Mouse (Mus musculus) right cerebral cortex, postnatal 4 days (tissue): ENCODE measurements around the gene Prelid1.

Source experiments
- DNase-seq: peaks from one replicate; pipeline ENCODE4 v3.0.0-alpha.2; 2022

The Prelid1 gene

DNA sequence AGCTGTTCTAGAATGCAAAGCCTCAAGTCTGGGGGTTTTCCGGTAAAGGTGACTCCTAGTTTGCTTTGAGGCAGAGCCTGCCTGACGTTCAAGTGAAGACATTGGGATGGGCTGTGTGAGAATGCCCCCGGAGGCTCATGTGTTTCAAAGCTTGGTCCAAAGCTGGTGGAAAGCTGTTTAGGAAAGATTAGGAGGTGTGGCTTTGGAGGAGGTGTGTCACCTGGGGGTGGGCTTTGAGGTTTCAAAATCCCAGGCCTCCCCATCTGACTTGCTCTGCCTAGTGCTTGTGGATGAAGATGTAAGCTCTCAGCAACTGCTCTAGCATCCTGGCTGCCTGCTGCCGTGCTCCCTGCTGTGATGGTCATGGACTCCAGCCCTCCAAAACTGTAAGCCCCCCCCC lies 15.4 kb downstream of the Prelid1 start:
- no peak for DNase-seq

DNA sequence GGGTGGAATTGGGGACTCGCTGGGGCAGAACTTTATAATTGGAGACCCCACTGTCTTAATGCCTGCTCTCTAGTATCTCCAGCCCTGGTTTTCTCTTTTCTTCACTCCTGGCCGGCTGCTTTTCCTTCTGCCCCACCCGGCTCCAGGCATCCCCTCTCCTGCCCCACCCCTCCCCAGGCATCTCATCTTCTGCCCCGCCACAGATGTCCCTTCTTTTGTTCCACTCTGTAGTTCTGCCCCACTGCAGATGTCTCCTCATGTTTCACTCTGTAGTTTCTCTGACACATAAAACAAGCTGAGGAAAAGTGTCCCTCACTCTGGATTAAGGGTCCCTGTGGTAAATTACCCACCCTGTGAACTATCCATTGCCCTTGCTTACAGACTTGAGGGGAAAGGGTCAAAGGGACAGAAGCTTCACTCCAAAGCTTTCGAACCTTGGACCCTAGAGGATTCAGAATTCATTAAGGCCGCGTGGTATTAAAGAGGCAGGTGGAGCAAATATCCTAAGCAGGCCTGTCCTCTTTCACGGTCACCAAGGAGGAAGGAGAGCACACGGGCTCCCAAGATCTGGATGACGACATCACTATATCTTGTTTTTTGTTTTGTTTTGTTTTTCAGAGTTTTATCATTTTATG lies 17.2 kb downstream of the Prelid1 start:
- no peak for DNase-seq

- no peak for DNase-seq
These were observed 18.1 kb downstream of the Prelid1 start for GRCm38 (mm10) chr13:55338131-55339054.

DNA sequence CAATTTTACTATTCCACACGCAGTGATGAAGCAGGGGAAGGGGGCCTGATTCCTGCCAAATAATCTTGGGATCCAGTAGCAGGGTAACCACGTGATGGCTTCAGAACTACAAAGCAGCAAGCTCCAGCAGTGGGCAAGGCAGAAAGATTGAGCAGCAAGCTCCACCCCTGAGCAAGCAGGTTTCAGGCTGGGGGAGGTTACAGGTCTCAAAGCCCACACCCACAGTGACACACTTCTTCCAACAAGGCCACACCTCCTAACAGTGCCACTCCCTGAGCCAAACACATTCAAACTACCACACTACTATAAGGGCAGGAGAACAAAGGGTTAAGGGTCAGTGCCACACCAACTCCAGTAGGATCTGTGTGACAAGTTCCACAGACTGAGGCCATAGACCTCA lies 19.0 kb downstream of the Prelid1 start:
- DNase-seq: no peak

- DNase-seq: no peak
These were observed 22.2 kb downstream of the Prelid1 start for GRCm38 (mm10) chr13:55342469-55342868.

DNA sequence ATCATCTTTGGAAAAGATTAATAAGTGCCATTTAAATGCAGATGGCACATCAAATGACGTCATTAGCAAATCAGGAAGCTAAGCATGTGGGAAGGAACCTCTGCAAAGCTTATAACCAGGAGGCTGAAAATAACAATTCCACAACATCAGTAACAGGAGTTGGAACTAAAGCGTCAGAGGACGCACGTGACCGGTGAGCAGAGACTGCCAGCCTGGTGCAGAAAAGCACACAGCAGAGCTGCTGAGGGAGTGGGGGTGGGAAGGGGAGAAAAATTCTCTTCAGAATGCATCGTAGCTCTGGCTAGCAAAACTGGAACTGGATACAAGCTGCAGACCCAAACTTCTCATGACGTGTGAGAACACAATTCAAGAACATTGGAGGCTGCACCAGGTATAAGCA lies 24.0 kb downstream of the Prelid1 start:
- no peak for DNase-seq

DNA sequence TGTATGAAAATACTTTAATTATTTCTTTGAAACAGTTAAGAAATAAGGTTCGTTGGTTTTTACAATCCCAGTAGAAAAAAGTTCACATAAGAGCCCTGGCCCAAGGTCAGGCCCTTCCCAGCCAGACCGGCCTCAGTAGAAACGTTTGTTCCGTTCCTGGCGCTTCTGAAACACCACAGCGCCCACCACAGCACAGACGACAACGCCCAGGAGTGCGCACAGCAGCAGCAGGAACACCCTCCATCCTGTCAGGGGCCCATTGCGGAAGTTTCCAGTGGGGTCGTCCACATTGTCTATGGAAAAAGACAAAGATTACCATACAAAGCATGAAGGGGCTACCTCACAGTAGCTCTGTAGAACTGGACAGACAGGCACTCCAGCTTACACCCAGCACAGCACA lies 26.4 kb downstream of the Prelid1 start:
- no peak for DNase-seq

- no peak for DNase-seq
These were observed 40.8 kb downstream of the Prelid1 start for GRCm38 (mm10) chr13:55361145-55361544.

DNA sequence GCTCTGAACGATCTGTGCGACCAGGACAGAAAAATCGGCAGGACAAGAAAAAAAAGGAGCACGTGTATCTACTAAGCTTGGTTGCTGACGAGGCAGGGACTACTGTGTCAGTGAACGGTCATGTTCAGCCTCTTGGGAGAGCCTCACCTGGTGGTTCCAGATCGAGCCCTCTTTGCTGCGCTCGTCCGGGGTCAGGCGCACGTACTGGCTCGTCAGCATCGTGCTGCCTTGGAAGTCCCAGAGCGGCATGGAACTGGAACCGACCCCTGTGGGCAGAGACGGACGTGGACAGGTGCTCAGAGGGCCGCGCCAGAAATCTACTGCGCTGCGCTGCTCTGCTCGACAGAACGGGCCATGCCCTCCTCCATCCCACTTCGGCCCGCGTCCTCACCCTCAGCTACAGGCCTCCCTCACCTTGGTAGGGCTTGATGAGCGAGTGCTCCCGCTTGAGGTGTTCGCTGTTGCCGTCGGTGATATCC lies 41.7 kb downstream of the Prelid1 start:
- peak; percentile 14 for DNase-seq

DNA sequence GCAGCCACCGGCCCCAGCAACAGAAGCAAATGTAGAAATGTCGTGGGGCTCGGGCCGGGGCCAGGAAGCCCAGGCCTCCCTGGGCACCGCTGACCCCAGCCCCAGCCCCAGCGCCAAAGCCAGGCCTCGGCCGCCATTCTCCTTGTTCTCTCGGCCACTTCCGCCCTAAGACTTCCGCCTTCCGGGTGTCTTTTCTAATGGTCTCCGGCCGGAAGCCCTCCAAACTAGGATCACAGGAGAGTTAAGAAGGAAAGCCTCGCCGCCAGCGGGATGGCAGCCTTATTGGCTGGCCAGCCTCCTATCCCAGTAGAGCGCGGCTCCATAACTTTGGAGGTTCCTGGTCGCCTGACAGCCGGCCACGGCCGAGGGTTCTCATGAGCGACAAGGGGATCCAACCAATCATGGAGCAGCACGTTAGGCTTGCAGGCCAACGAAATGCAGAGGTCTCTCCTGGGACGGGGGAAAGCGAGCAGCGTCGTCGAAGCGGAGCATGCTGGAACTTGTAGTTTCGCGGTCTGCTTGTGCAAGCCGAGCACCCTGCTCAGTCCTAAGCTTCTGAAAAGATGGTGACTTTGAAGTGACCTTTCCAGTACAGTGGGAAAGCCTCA lies 42.3 kb downstream of the Prelid1 start, which contains the start of gene Lman2:
Gene Lman2 (minus strand): TSS at position 331 of the 608 bp plus-strand sequence.
- DNase-seq: peak; percentile 88

DNA sequence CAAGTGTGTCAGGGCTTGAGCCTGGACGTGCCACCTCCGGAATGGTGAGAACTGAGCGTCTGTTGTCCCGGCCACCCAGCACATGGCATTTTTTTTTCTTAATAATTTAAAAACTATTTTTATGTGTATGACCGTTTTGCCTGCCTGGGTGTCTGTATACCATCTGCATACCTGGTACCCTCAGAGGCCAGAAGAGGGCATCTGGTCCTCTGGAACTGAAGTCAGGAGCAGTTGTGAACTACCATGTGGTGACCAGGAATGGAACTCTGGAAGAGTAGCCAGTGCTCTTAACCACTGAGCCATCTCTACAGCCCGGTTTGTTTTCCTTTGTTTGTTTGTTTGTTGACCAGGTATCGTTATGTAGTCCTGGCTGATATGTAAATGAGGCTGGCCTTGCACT lies 48.1 kb downstream of the Prelid1 start:
- DNase-seq: no peak

DNA sequence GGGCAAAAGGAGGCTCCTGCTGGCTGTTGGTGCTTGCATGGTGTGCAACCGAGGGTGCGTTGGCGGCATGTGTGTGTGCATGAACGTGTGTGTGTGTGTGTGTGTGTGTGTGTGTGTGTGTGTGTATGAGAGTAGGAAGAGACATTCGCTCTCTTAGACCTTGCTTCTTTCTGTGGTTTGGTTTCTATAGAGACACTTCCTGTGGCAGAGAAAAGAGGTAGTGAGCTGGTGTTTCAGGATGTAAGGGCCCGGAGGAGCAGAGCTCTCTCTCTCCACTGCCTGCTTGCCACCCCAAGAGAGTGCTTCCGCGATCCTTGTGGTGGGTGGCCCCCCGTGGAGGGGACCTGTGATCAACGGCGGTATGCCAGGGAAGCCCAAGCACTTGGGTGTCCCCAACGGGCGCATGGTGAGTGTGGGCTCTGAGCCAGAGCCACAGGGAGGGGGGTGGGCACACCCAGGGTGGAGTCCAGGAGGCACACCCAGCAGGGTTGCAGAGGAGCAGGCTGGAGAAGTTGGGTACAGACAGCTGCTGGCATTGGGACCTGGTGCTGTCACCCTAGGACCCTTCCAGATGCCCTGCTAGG lies 49.3 kb downstream of the Prelid1 start, which contains the start of gene Rgs14:
Gene Rgs14 (plus strand): TSS at position 202 of the 584 bp plus-strand sequence.
- DNase-seq: no peak

DNA sequence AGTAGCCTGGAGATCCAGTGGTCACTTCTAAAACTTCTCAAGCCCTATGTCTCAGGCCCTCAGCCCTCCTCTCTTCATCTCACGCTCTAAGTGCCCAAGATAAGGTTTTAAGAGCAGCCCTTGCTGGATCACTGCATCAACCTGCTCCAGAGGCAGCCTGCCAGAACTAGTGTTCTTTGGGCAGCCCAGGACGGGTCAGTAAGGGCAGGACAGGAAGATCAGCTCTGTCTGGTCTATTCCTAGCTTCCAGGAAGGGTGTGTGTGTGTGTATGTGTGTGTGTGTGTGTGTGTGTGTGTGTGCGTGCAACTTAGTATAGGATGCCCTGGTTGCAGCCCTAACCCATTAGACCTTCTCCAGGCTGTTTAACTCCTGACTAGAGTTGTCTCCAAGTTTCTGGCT lies 49.9 kb downstream of the Prelid1 start:
- no peak for DNase-seq

GRCm38 (mm10) chr13:55371007-55371681 lies 50.8 kb downstream of the Prelid1 start:
- DNase-seq: no peak

DNA sequence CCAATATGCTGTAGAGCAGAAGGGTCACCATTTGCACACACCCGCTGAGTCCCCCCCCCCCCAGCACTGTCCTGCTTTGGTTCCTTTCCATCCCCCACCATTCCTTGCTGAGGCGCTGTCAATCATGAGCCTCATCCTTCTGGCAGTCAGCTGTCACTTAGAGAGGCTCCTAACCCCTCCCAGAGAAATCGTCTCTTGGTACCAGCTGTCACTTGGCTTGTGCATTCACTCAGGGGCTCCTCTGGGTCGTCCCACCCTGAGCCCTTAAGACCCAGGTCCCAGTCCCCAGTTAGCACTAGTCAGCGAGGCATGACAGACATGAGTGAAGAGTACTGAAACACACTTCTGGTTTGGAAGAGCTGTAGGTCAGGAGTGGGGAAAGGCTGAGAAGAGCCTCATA lies 51.4 kb downstream of the Prelid1 start:
- DNase-seq: no peak

GRCm38 (mm10) chr13:55374206-55374924 lies 54.1 kb downstream of the Prelid1 start:
- DNase-seq: no peak
